Mouse (Mus musculus) MEL (cell line): ENCODE measurements around the gene 1110017D15Rik. TPM values are rescaled to one million over a fixed set of nuclear protein-coding genes. Genes with fewer than 3 reads are reported as not detected.

Experiments used
- DNase-seq: peaks from one replicate; pipeline ENCODE4 v3.0.0; 2011; ENCODE audit warnings: low read depth, low spot score
- H3K27ac ChIP-seq: 2 replicates; pipeline ENCODE4 v1.5.1; 2012; ENCODE audit warnings: low read depth, mild to moderate bottlenecking, control low read depth, low read length, moderate library complexity; ENCODE audit not compliant: control insufficient read depth
- H3K27me3 ChIP-seq, 2 experiments: fragments of 150-350 bp in 1 of 2; sonication (generic) in 1 of 2; 2 replicates each; pipeline ENCODE4 v1.6.1; 2012; ENCODE audit warnings: low read length in 2 of 2, mild to moderate bottlenecking in 2 of 2, improper control_type of control experiment in 1 of 2, moderate library complexity in 1 of 2; ENCODE audit not compliant: insufficient read depth in 2 of 2, control insufficient read depth in 1 of 2
- H3K36me3 ChIP-seq, 2 experiments: 2 replicates each; pipeline ENCODE4 v1.6.1; 2012 to 2014; ENCODE audit warnings: low read length in 2 of 2, improper control_type of control experiment in 1 of 2, inconsistent platforms in 1 of 2, mild to moderate bottlenecking in 1 of 2; ENCODE audit not compliant: insufficient read depth in 2 of 2, control insufficient read depth in 1 of 2
- H3K4me1 ChIP-seq, 2 experiments: fragments of 150-350 bp in 1 of 2; sonication (generic) in 1 of 2; 2 replicates each; pipeline ENCODE4 v1.6.1; 2012; ENCODE audit warnings: low read length in 2 of 2, improper control_type of control experiment in 1 of 2, mild to moderate bottlenecking in 1 of 2; ENCODE audit not compliant: insufficient read depth in 2 of 2, control insufficient read depth in 1 of 2
- H3K4me3 ChIP-seq, 2 experiments: fragments of 150-350 bp in 1 of 2; sonication (generic) in 1 of 2; 2 replicates each; pipeline ENCODE4 v1.5.1; 2012; ENCODE audit warnings: low read depth in 2 of 2, low read length in 2 of 2, mild to moderate bottlenecking in 2 of 2, moderate library complexity in 2 of 2, control low read depth in 1 of 2, improper control_type of control experiment in 1 of 2; ENCODE audit not compliant: control insufficient read depth in 1 of 2, insufficient read depth in 1 of 2
- H3K79me2 ChIP-seq: 2 replicates; pipeline ENCODE4 v1.6.1; 2012; ENCODE audit warnings: mild to moderate bottlenecking, low read length, moderate library complexity; ENCODE audit not compliant: control insufficient read depth, poor library complexity, insufficient read depth
- H3K9ac ChIP-seq: 2 replicates; pipeline ENCODE4 v1.6.1; 2012; ENCODE audit warnings: low read depth, mild to moderate bottlenecking, control low read depth, low read length, moderate library complexity; ENCODE audit not compliant: control insufficient read depth, poor library complexity, severe bottlenecking
- H3K9me3 ChIP-seq: fragments of 150-350 bp; sonication (generic); replicated peaks from 2 replicates; pipeline ENCODE4 v1.6.1; 2012; ENCODE audit warnings: mild to moderate bottlenecking, low read length, improper control_type of control experiment, moderate library complexity; ENCODE audit not compliant: insufficient read depth
- BHLHE40 ChIP-seq: IDR thresholded peaks from 2 replicates; pipeline ENCODE4 v1.6.1; 2012; ENCODE audit warnings: low read depth, mild to moderate bottlenecking, inconsistent platforms, low read length, improper control_type of control experiment, borderline replicate concordance
- CHD1 ChIP-seq: IDR thresholded peaks from 2 replicates; pipeline ENCODE4 v1.6.1; 2012; ENCODE audit warnings: low read depth, mild to moderate bottlenecking, inconsistent platforms, low read length, improper control_type of control experiment
- CHD2 ChIP-seq: IDR thresholded peaks from 2 replicates; pipeline ENCODE4 v1.6.1; 2011; ENCODE audit warnings: low read length, improper control_type of control experiment
- CTCF ChIP-seq, 3 experiments: IDR thresholded peaks in 2 of 3; conservative IDR thresholded peaks in 1 of 3; 2 replicates each; pipeline ENCODE4 v1.5.1; 2011 to 2012; ENCODE audit warnings: low read length in 3 of 3, low read depth in 2 of 3, mild to moderate bottlenecking in 2 of 3, improper control_type of control experiment in 1 of 3, inconsistent platforms in 1 of 3, mixed read lengths in 1 of 3, moderate library complexity in 1 of 3; ENCODE audit not compliant: control insufficient read depth in 1 of 3, insufficient read depth in 1 of 3, poor library complexity in 1 of 3, severe bottlenecking in 1 of 3
- E2F4 ChIP-seq: IDR thresholded peaks from 2 replicates; pipeline ENCODE4 v1.6.1; 2011; ENCODE audit warnings: low read depth, low read length, improper control_type of control experiment, borderline replicate concordance
- ETS1 ChIP-seq: IDR thresholded peaks from 2 replicates; pipeline ENCODE4 v1.6.1; 2012; ENCODE audit warnings: low read depth, mild to moderate bottlenecking, inconsistent platforms, low read length, improper control_type of control experiment, moderate library complexity
- GABPA ChIP-seq: IDR thresholded peaks from 2 replicates; pipeline ENCODE4 v1.6.1; 2012; ENCODE audit warnings: low read depth, mild to moderate bottlenecking, inconsistent platforms, low read length, improper control_type of control experiment, moderate library complexity
- GATA1 ChIP-seq: IDR thresholded peaks from 2 replicates; pipeline ENCODE4 v1.6.1; 2011; ENCODE audit warnings: low read depth, low read length, improper control_type of control experiment
- HCFC1 ChIP-seq: IDR thresholded peaks from 2 replicates; pipeline ENCODE4 v1.6.1; 2012; ENCODE audit warnings: low read depth, mild to moderate bottlenecking, inconsistent platforms, low read length, improper control_type of control experiment, moderate library complexity
- KAT2A ChIP-seq: conservative IDR thresholded peaks from 2 replicates; pipeline ENCODE4 v1.6.1; 2012; ENCODE audit warnings: low read depth, low read length, improper control_type of control experiment, inconsistent platforms
- MAFK ChIP-seq: IDR thresholded peaks from 2 replicates; pipeline ENCODE4 v1.6.1; 2011; ENCODE audit warnings: low read depth, mild to moderate bottlenecking, low read length, improper control_type of control experiment, borderline replicate concordance
- MAX ChIP-seq: IDR thresholded peaks from 2 replicates; pipeline ENCODE4 v1.6.1; 2011; ENCODE audit warnings: low read length, improper control_type of control experiment
- MAZ ChIP-seq: IDR thresholded peaks from 2 replicates; pipeline ENCODE4 v1.6.1; 2012; ENCODE audit warnings: low read depth, mild to moderate bottlenecking, inconsistent platforms, low read length, improper control_type of control experiment
- MEF2A ChIP-seq: IDR thresholded peaks from 2 replicates; pipeline ENCODE4 v1.6.1; 2014; ENCODE audit warnings: low read depth, mild to moderate bottlenecking, inconsistent platforms, low read length, improper control_type of control experiment; ENCODE audit not compliant: poor library complexity, insufficient replicate concordance, severe bottlenecking; ENCODE audit errors: extremely low read depth
- MXI1 ChIP-seq: IDR thresholded peaks from 2 replicates; pipeline ENCODE4 v1.6.1; 2011; ENCODE audit warnings: mild to moderate bottlenecking, low read depth, low read length, improper control_type of control experiment
- MYB ChIP-seq: IDR thresholded peaks from 2 replicates; pipeline ENCODE4 v1.6.1; 2011; ENCODE audit warnings: mild to moderate bottlenecking, low read depth, low read length, improper control_type of control experiment
- NELFE ChIP-seq: IDR thresholded peaks from 2 replicates; pipeline ENCODE4 v1.6.1; 2011; ENCODE audit warnings: low read depth, low read length, improper control_type of control experiment
- NRF1 ChIP-seq: IDR thresholded peaks from 2 replicates; pipeline ENCODE4 v1.6.1; 2014; ENCODE audit warnings: low read depth, mild to moderate bottlenecking, inconsistent platforms, low read length, improper control_type of control experiment, moderate library complexity; ENCODE audit not compliant: poor library complexity, insufficient read depth, severe bottlenecking
- POLR2AphosphoS2 ChIP-seq: IDR thresholded peaks from 2 replicates; pipeline ENCODE4 v1.6.1; 2011; ENCODE audit warnings: low read length, improper control_type of control experiment
- POLR2AphosphoS5 ChIP-seq: IDR thresholded peaks from 2 replicates; pipeline ENCODE4 v1.6.1; 2012; ENCODE audit warnings: low read depth, borderline replicate concordance, mild to moderate bottlenecking, inconsistent platforms, low read length, moderate library complexity, mixed read lengths
- RAD21 ChIP-seq: IDR thresholded peaks from 2 replicates; pipeline ENCODE4 v1.6.1; 2011; ENCODE audit warnings: mild to moderate bottlenecking, low read depth, low read length, improper control_type of control experiment
- SIN3A ChIP-seq: IDR thresholded peaks from 2 replicates; pipeline ENCODE4 v1.6.1; 2012; ENCODE audit warnings: low read length, improper control_type of control experiment, inconsistent platforms
- TAL1 ChIP-seq: IDR thresholded peaks from 2 replicates; pipeline ENCODE4 v1.6.1; 2012; ENCODE audit warnings: mild to moderate bottlenecking, inconsistent platforms, low read length, moderate library complexity, mixed read lengths
- TBP ChIP-seq: IDR thresholded peaks from 2 replicates; pipeline ENCODE4 v1.8.0; 2011; ENCODE audit warnings: low read depth, low read length, improper control_type of control experiment
- TCF12 ChIP-seq: IDR thresholded peaks from 2 replicates; pipeline ENCODE4 v1.6.1; 2014; ENCODE audit warnings: low read depth, mild to moderate bottlenecking, inconsistent platforms, low read length, improper control_type of control experiment, moderate library complexity
- UBTF ChIP-seq: IDR thresholded peaks from 2 replicates; pipeline ENCODE4 v1.6.1; 2012; ENCODE audit warnings: low read depth, mild to moderate bottlenecking, inconsistent platforms, low read length, improper control_type of control experiment, moderate library complexity, borderline replicate concordance; ENCODE audit not compliant: insufficient read depth
- USF1 ChIP-seq: IDR thresholded peaks from 2 replicates; pipeline ENCODE4 v1.6.1; 2014; ENCODE audit warnings: low read depth, mild to moderate bottlenecking, inconsistent platforms, low read length, improper control_type of control experiment, moderate library complexity
- USF2 ChIP-seq, 2 experiments: IDR thresholded peaks; 2 replicates each; pipeline ENCODE4 v1.6.1; 2011 to 2012; ENCODE audit warnings: improper control_type of control experiment in 2 of 2, low read length in 2 of 2, borderline replicate concordance in 1 of 2, inconsistent platforms in 1 of 2, low read depth in 1 of 2, mild to moderate bottlenecking in 1 of 2; ENCODE audit not compliant: insufficient read depth in 1 of 2
- ZC3H11A ChIP-seq: IDR thresholded peaks from 2 replicates; pipeline ENCODE4 v1.6.1; 2012; ENCODE audit warnings: low read depth, mild to moderate bottlenecking, inconsistent platforms, low read length, improper control_type of control experiment
- ZKSCAN1 ChIP-seq: IDR thresholded peaks from 2 replicates; pipeline ENCODE4 v1.6.1; 2012; ENCODE audit warnings: low read depth, mild to moderate bottlenecking, inconsistent platforms, low read length, improper control_type of control experiment, moderate library complexity
- ZMIZ1 ChIP-seq: IDR thresholded peaks from 2 replicates; pipeline ENCODE4 v1.6.1; 2012; ENCODE audit warnings: low read depth, mild to moderate bottlenecking, inconsistent platforms, low read length, improper control_type of control experiment, moderate library complexity
- polyA plus RNA-seq, 2 experiments: library from polyadenylated mRNA; stranded (reverse) in 1 of 2; unstranded in 1 of 2; fragments of >175 nt in 1 of 2; fragments of >200 nt in 1 of 2; gene quantifications; 2 replicates each; pipeline versions ENCODE4 v1.2.1 to v1.2.4; 2012; ENCODE audit warnings: low replicate concordance in 2 of 2, low read depth in 1 of 2; ENCODE audit not compliant: insufficient read length in 2 of 2, insufficient read depth in 1 of 2, missing spikeins in 1 of 2
- total RNA-seq: library from RNA; depleted of rRNA; stranded (reverse); fragments of 300-350 nt; gene quantifications from 2 replicates; pipeline ENCODE4 v1.2.3, GENCODE M21; 2012

1110017D15Rik gene
- total and polyA plus RNA-seq, 3 experiments, result 0.21 TPM; not detected in 2

DNA sequence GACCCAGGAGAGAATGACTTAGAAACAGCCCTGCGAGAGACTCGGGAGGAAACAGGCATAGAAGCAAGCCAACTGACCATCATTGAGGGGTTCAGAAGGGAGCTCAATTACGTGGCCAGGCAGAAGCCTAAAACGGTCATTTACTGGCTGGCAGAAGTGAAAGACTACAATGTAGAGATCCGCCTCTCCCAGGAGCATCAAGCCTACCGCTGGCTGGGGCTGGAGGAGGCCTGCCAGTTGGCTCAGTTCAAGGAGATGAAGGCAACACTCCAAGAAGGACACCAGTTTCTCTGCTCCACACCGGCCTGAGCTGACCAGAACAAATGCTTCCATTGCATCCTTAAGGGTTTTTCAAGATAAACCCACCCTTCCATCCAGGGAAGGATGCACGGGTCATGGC, 36.9 kb downstream of the 1110017D15Rik start:
- no peak overlapping the region for H3K9ac ChIP-seq
- no peaks in the 10 kb centered on the region; a peak in 1 of 4 replicates for H3K36me3 ChIP-seq
- H3K27me3 ChIP-seq, result no peaks in the 10 kb centered on the region
- H3K79me2 ChIP-seq, result no peaks in the 10 kb centered on the region
- DNase-seq, result no peak
- H3K4me1 ChIP-seq, result no peaks in the 10 kb centered on the region
- H3K4me3 ChIP-seq, result no peak overlapping the region
- H3K27ac ChIP-seq, result no peak overlapping the region
- TF ChIP-seq ZC3H11A (no peak), CHD2 (no peak), POLR2AphosphoS2 (no peak), MEF2A (no peak), MYB (no peak), ZMIZ1 (no peak), TBP (no peak), GABPA (no peak), TAL1 (no peak), GATA1 (no peak), USF1 (no peak), MXI1 (no peak), ETS1 (no peak), E2F4 (no peak), RAD21 (no peak), CHD1 (no peak), NELFE (no peak)
- H3K9me3 ChIP-seq, result no peaks in the 10 kb centered on the region

DNA sequence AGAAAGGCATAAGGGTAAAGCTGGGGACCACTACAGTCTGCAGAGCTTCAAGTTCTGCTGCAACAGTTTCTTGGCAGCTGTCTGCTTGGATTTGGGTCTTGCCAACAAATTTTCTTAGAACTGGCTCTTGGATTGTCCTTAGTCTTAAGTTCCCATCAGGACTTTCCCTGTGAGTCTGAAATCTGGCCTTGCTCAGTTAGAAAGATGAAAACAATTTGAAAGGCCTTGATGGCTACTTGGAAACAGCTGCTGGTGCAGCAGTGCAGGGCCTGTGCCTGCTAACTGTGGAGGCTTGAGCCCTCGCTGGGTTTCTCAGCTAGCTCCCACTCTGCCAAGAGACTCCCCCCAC, 37.7 kb downstream of the 1110017D15Rik start:
- Histone ChIP-seq H3K9me3 (no peaks in the 10 kb centered on the region), H3K9ac (no peak overlapping the region), H3K4me1 (no peaks in the 10 kb centered on the region), H3K27ac (no peak overlapping the region), H3K4me3 (no peak overlapping the region), H3K79me2 (no peaks in the 10 kb centered on the region), H3K27me3 (no peaks in the 10 kb centered on the region)
- TF ChIP-seq CHD2 (no peak), CTCF (IDR thresholded peaks at IDR 0.05 in 2 of 3, conservative IDR thresholded peaks at IDR 0.05 in 1 of 3; ENCODE audit: control insufficient read depth in 1 of 3, insufficient read depth in 1 of 3, low read depth in 2 of 3, low read length in 3 of 3, poor library complexity in 1 of 3, severe bottlenecking in 1 of 3) (no peak; a peak in 1 of 6 replicates), MAFK (no peak), MAZ (no peak), BHLHE40 (no peak), RAD21 (no peak), POLR2AphosphoS2 (no peak), HCFC1 (no peak), NRF1 (no peak), ZMIZ1 (no peak), MAX (no peak), POLR2AphosphoS5 (no peak), UBTF (no peak), GATA1 (no peak), KAT2A (no peak), TCF12 (no peak), USF2 (IDR thresholded peaks at IDR 0.05; ENCODE audit: borderline replicate concordance in 1 of 2, insufficient read depth in 1 of 2, low read depth in 1 of 2, low read length in 2 of 2) (no peak), NELFE (no peak), SIN3A (no peak), ZKSCAN1 (no peak)
- TF ChIP-seq, all 39 proteins: peak for 0
- DNase-seq, result no peak
- no peaks in the 10 kb centered on the region; a peak in 1 of 4 replicates for H3K36me3 ChIP-seq
